Mouse (Mus musculus) forebrain, embryonic 15.5 days (tissue): Measurements from ENCODE around the gene Kcnj10. TPM values are rescaled to one million over a fixed set of nuclear protein-coding genes. Genes with fewer than 3 reads are reported as not detected.

ENCODE experiments used
- polyA plus RNA-seq: library from polyadenylated mRNA; unstranded; fragments of >200 nt; fragmentation: Nextera tagmentation; extraction: Ambion mirVana; gene quantifications from 2 replicates; pipeline ENCODE4 v1.2.1, GENCODE M21; 2015

The Kcnj10 gene
- polyA plus RNA-seq, 1 experiment from 2014 or later = 1.7 TPM

Other genes starting within 250 kb of the Kcnj10 start
- gene Pex19, start 214.5 kb upstream of the Kcnj10 start, polyA plus RNA-seq = 155 and 160 TPM in 2 replicates
- 104 and 109 TPM in 2 replicates for gene Dcaf8, start 193.1 kb upstream of the Kcnj10 start, polyA plus RNA-seq
- 462 and 488 TPM in 2 replicates for gene Pea15a, start 134.4 kb upstream of the Kcnj10 start, polyA plus RNA-seq
- 6.2 and 6.4 TPM in 2 replicates for gene Casq1, start 121.3 kb upstream of the Kcnj10 start, polyA plus RNA-seq
- gene Atp1a4, start 82.8 kb upstream of the Kcnj10 start, polyA plus RNA-seq = 0.09 and 0.10 TPM in 2 replicates
- gene Igsf8, start 79.6 kb upstream of the Kcnj10 start, polyA plus RNA-seq = 137 and 162 TPM in 2 replicates
- 32.2 and 33.1 TPM in 2 replicates for gene Atp1a2, start 43.1 kb upstream of the Kcnj10 start, polyA plus RNA-seq
- 3.4 and 3.5 TPM in 2 replicates for gene Kcnj9, start 11.9 kb upstream of the Kcnj10 start, polyA plus RNA-seq
- gene Pigm, start 35.3 kb downstream of the Kcnj10 start, polyA plus RNA-seq = 4.7 TPM in 2 replicates
- gene Slamf9, start 134.1 kb downstream of the Kcnj10 start, polyA plus RNA-seq = not detected in 2 replicates
- 74.0 and 78.3 TPM in 2 replicates for gene Igsf9, start 140.6 kb downstream of the Kcnj10 start, polyA plus RNA-seq
- 46.6 and 52.7 TPM in 2 replicates for gene Tagln2, start 158.8 kb downstream of the Kcnj10 start, polyA plus RNA-seq
- gene Cfap45, start 179.6 kb downstream of the Kcnj10 start, polyA plus RNA-seq = 1.9 and 3.1 TPM in 2 replicates
- 0.14 and 0.20 TPM in 2 replicates for gene Vsig8, start 214.7 kb downstream of the Kcnj10 start, polyA plus RNA-seq
- gene Slamf8, start 249.4 kb downstream of the Kcnj10 start, polyA plus RNA-seq = not detected in 2 replicates